Mouse (Mus musculus): ENCODE results near the gene Mrpl14. TPM values are rescaled to one million over a fixed set of nuclear protein-coding genes. Genes with fewer than 3 reads are reported as not detected.
A peak's percentile ranks its signal among the peaks of the same experiment; 100 is the strongest.

Mrpl14 gene
- polyA plus RNA-seq, 1 experiment: 168 TPM

DNA sequence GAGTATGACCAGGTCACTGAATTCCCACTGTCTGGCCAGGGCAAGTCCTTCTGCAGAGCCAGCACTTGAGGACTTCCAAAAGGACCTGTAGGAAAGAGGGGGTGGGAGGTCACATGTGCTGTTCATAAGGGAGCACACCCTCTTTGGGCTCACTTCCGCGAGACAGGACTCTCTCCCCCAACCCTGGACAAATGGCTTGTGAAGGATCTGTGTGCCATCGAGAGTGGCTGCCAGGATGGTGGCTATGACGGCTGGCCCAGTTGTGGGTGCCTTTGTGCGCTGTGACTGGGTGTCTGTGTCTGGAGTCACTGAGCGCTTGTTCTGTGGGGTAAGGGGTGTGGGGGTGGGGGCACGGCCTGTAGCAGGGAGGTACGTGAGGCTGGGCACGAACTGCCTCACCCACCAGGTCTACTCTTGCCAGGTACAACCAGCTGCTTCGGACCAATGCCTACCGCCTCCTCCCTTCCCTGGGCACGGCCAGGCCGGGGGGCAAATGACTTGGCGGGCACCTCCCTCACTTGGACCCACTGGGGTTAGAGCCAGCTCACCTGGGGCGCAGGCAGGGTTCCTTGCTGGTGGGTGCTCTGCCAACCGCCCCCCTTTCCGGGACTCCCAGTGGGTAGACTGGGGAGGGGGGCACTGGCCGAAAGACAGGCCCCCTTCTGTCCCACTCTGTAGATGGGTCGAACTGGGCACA lies 47.1 kb downstream of the Mrpl14 start:
- no peak overlapping the region for H3K27ac ChIP-seq (ENCODE audit: insufficient read depth, low read depth, low read length)
- H3K4me3 ChIP-seq (ENCODE audit: insufficient read depth, low read depth, low read length): no peak overlapping the region

DNA sequence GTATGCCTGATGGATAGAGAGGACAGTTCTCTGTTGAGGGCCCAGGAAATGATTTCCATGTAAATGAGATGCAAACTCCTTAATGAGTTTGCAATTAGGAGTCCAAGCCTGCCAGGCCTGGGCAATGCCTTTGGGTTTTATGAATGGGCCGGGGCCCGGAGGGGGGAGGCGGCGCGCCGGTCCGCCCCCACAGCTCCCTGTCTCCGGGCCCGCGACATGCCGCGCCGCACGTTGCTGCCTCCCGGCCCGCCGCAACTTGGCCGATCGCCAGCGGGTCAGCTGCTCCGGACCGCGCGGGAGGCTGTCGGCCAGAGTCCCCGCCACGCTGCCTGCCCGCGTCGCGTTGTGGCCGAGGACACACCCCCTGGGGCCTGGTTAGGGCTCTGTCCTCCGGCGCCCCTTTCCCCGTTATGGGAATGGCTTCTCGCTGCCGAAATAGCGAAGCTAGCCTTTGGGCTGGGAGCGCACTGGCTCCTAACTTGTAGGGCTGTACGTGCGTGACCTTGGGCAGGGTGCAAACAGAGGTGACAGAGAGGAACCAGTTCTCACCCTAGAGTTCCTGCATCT lies 47.7 kb downstream of the Mrpl14 start, which contains the start of gene 1600014C23Rik:
Gene 1600014C23Rik, minus strand, starts transcription at position 110 of the 567 bp plus-strand sequence.
- H3K27ac ChIP-seq (ENCODE audit: insufficient read depth, low read depth, low read length): peak within 1 kb of the TSS; percentile 36; the same call in 1 of the 2 replicates
- H3K4me3 ChIP-seq (ENCODE audit: insufficient read depth, low read depth, low read length): peak within 1 kb of the TSS; percentile 19; the same call in 1 of the 2 replicates
- H3K4me1 ChIP-seq (ENCODE audit: control insufficient read depth, insufficient read depth, low read length): peaks cover 4% of the 10 kb centered on the region; the same call in 1 of the 2 replicates
- WGBS: 2% methylated on average over 41 of the region's 41 CpGs
- no peaks in the 10 kb centered on the region for H3K27me3 ChIP-seq (replicated peaks; ENCODE audit: control insufficient read depth, insufficient read depth, low read length)
- H3K36me3 ChIP-seq (ENCODE audit: control insufficient read depth, insufficient read depth, low read length): no peaks in the 10 kb centered on the region
- TF ChIP-seq CTCF (conservative IDR thresholded peaks at IDR 0.05; ENCODE audit: insufficient read depth, insufficient read length, low read depth, low read length) (no peak), POLR2A (IDR thresholded peaks at IDR 0.05; ENCODE audit: low read depth, low read length) (no peak)
- peak; percentile 82 for DNase-seq

More for the DNA sequence above, 47.1 kb downstream of the Mrpl14 start:
- TF ChIP-seq POLR2A (IDR thresholded peaks at IDR 0.05; ENCODE audit: low read depth, low read length): no peak
- DNase-seq: peak; percentile 61
- Histone ChIP-seq H3K36me3 (ENCODE audit: control insufficient read depth, insufficient read depth, low read length) (no peaks in the 10 kb centered on the region), H3K4me1 (ENCODE audit: control insufficient read depth, insufficient read depth, low read length) (peaks cover 4% of the 10 kb centered on the region; the same call in 1 of the 2 replicates), H3K27me3 (replicated peaks; ENCODE audit: control insufficient read depth, insufficient read depth, low read length) (no peaks in the 10 kb centered on the region)
- 42% methylated on average over 19 of the region's 19 CpGs for WGBS

- WGBS: 55% methylated on average over 3 of the region's 3 CpGs
- Histone ChIP-seq H3K27ac (ENCODE audit: insufficient read depth, low read depth, low read length) (peak overlapping the region; percentile 36; the same call in 1 of the 2 replicates), H3K36me3 (ENCODE audit: control insufficient read depth, insufficient read depth, low read length) (no peaks in the 10 kb centered on the region), H3K4me1 (ENCODE audit: control insufficient read depth, insufficient read depth, low read length) (peaks cover 4% of the 10 kb centered on the region; the same call in 1 of the 2 replicates), H3K27me3 (replicated peaks; ENCODE audit: control insufficient read depth, insufficient read depth, low read length) (no peaks in the 10 kb centered on the region), H3K4me3 (ENCODE audit: insufficient read depth, low read depth, low read length) (no peak overlapping the region)
- DNase-seq: no peak
- no peak for TF ChIP-seq POLR2A (IDR thresholded peaks at IDR 0.05; ENCODE audit: low read depth, low read length)
- no peak for TF ChIP-seq CTCF (conservative IDR thresholded peaks at IDR 0.05; ENCODE audit: insufficient read depth, insufficient read length, low read depth, low read length)
Measured at GRCm38 (mm10) chr17:45734333-45734732, 48.2 kb downstream of the Mrpl14 start.

GRCm38 (mm10) chr17:45734881-45735280 lies 48.8 kb downstream of the Mrpl14 start:
- Histone ChIP-seq H3K27ac (ENCODE audit: insufficient read depth, low read depth, low read length) (no peak overlapping the region), H3K4me1 (ENCODE audit: control insufficient read depth, insufficient read depth, low read length) (peaks cover 4% of the 10 kb centered on the region; the same call in 1 of the 2 replicates), H3K4me3 (ENCODE audit: insufficient read depth, low read depth, low read length) (no peak overlapping the region), H3K36me3 (ENCODE audit: control insufficient read depth, insufficient read depth, low read length) (no peaks in the 10 kb centered on the region), H3K27me3 (replicated peaks; ENCODE audit: control insufficient read depth, insufficient read depth, low read length) (no peaks in the 10 kb centered on the region)
- no peak for DNase-seq
- TF ChIP-seq POLR2A (IDR thresholded peaks at IDR 0.05; ENCODE audit: low read depth, low read length): no peak
- no peak for TF ChIP-seq CTCF (conservative IDR thresholded peaks at IDR 0.05; ENCODE audit: insufficient read depth, insufficient read length, low read depth, low read length)
- 56% methylated on average over 4 of the region's 4 CpGs for WGBS

DNA sequence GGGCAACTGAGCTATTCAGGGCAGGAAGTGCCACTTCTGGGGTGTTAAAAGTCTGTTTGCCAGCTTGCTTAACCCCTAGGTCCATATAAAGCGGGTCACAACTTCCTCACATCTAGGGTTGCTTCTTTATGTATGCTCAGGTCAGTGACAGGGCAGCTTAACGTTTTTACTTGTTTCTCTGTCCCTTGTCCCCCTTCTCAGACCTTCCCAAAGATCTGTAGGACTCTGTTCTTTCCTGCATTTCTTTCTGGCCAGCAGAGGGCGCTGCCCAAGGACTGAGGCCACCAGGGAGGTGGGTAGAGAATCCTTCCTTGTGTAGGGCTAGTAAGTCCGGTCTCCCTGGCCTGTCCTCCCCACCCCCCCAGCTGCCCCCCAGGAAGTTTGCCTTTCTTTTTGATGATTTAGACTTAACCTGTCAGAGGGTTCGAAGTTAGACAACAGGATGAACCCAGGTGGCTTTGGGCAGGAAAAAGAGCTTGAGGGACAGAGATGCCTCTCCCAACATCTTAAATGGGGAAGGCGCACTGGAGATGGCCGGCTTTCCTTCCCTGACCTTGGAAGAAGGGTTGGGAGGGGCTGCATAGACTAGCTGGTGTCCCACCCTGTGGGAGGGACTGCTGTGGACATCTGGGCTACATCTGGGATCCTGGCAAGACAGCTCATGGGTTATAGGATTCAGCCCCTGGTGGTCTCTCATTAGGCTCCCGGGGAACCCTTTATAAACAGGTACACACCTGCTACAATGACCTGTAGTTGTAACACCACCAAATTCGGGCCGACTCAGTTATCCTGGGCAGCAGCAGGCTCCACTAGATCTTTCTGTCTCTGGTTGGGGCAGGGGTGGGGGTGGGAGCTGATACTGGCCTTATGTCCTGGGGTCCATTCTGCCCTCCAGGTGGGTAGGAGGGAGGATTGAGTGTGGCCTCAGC lies 49.5 kb downstream of the Mrpl14 start:
- Histone ChIP-seq H3K36me3 (ENCODE audit: control insufficient read depth, insufficient read depth, low read length) (no peaks in the 10 kb centered on the region), H3K4me3 (ENCODE audit: insufficient read depth, low read depth, low read length) (no peak overlapping the region), H3K27me3 (replicated peaks; ENCODE audit: control insufficient read depth, insufficient read depth, low read length) (no peaks in the 10 kb centered on the region), H3K4me1 (ENCODE audit: control insufficient read depth, insufficient read depth, low read length) (peaks cover 4% of the 10 kb centered on the region; the same call in 1 of the 2 replicates), H3K27ac (ENCODE audit: insufficient read depth, low read depth, low read length) (no peak overlapping the region)
- peak; percentile 83 for TF ChIP-seq CTCF (conservative IDR thresholded peaks at IDR 0.05; ENCODE audit: insufficient read depth, insufficient read length, low read depth, low read length)
- TF ChIP-seq POLR2A (IDR thresholded peaks at IDR 0.05; ENCODE audit: low read depth, low read length): no peak
- peak; percentile 83 for DNase-seq
- 16% methylated on average over 10 of the region's 10 CpGs for WGBS

DNA sequence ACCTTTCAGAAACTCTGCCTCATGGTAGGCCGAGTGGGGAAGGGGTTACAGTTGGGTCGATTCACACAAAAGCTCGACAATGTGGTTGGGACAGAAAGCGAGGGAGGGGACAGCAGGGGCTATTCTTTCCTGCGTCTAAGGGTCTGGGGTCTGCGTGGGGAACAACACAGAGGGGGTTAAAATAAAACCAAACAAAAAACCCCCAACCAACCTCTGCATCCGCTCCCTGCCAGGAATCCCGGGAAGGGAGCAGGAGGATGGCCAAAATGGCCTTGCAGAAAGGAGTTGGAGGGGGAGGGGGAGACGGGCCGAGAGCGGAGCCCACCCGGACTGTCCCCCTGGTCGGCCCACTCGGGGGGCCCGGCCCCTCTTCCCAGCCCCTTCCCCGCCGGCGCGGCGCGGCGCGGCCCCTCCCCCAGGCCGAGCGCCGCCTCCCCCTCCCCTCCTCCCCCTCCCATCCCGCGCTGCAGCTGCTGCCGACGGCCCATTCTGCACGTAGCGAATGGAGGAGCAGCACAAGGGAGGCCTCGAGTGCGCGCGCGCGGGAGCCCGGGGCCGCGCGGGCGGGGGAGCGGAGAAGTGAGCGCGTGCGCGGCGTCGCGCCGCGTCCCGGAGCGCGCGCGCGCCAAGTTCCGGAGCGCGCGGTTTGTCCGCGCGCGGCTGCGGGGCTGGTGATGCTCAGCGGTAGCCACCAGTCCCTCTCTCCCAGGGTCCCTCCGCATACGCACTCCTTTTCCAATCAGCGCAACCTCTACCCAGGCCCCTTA lies 50.4 kb downstream of the Mrpl14 start:
- Histone ChIP-seq H3K4me3 (ENCODE audit: insufficient read depth, low read depth, low read length) (peak overlapping the region; percentile 55), H3K4me1 (ENCODE audit: control insufficient read depth, insufficient read depth, low read length) (peaks cover 4% of the 10 kb centered on the region; the same call in 1 of the 2 replicates), H3K27me3 (replicated peaks; ENCODE audit: control insufficient read depth, insufficient read depth, low read length) (no peaks in the 10 kb centered on the region), H3K27ac (ENCODE audit: insufficient read depth, low read depth, low read length) (no peak overlapping the region), H3K36me3 (ENCODE audit: control insufficient read depth, insufficient read depth, low read length) (no peaks in the 10 kb centered on the region)
- TF ChIP-seq CTCF (conservative IDR thresholded peaks at IDR 0.05; ENCODE audit: insufficient read depth, insufficient read length, low read depth, low read length) (no peak), POLR2A (IDR thresholded peaks at IDR 0.05; ENCODE audit: low read depth, low read length) (no peak)
- WGBS: 1% methylated on average over 67 of the region's 72 CpGs
- DNase-seq: peak; percentile 82

Data from kidney, adult 2 months (tissue).